Mouse (Mus musculus) olfactory bulb, adult 2 months (tissue): ENCODE data around the gene Lnpk.

Source experiments
- CTCF ChIP-seq: fragments of 200-500 bp; IDR thresholded peaks from 2 replicates; pipeline ENCODE4 v1.5.1; 2012; ENCODE audit warnings: low read depth, mild to moderate bottlenecking, low read length, moderate library complexity; ENCODE audit not compliant: insufficient read depth
- POLR2A ChIP-seq: fragments of 200-500 bp; IDR thresholded peaks from 2 replicates; pipeline ENCODE4 v1.6.1; 2012; ENCODE audit warnings: mild to moderate bottlenecking, low read depth, low read length, moderate library complexity; ENCODE audit not compliant: insufficient read depth

DNA sequence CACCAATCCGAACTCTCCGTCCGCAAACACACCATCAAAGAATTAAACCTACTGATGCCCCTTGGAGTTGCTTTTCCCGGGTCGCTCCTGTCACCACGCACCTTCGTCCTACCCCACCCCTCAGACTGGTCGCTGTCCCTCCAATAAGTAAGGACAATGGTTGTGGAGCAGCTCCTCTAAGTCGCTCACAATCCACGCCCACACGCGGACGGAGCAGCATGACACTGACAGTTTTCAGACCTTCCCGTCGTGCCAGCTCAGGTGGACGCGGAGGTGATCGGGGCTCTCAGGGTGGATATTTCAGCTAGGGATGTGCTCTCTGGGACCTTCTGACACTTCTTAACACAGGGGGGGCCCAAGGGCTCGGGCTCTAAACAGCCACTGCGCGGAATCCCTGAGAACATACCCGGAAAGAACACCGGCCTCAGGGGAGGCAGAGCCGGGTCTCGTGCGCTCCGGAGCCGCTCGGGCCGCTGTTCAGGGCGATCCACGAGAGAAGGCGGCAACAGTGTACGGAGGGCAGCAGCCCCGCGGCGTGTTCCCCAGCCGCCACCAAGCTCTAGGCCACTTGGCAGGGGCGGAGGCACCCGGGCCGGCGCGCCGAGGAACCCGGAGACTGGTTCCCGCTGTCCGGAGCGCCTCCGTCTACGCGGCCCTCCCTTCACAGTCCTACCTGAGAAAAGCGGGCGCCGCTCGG lies 941 bp downstream of the Lnpk start:
- TF ChIP-seq CTCF (no peak), POLR2A (no peak)
